Mouse (Mus musculus): ENCODE measurements around the gene Gm42688. TPM values are rescaled to one million over a fixed set of nuclear protein-coding genes. Genes with fewer than 3 reads are reported as not detected.
A peak's percentile ranks its signal among the peaks of the same experiment; 100 is the strongest.

Gm42688 gene
- polyA plus RNA-seq, 1 experiment from 2014 or later = 1.1 TPM

DNA sequence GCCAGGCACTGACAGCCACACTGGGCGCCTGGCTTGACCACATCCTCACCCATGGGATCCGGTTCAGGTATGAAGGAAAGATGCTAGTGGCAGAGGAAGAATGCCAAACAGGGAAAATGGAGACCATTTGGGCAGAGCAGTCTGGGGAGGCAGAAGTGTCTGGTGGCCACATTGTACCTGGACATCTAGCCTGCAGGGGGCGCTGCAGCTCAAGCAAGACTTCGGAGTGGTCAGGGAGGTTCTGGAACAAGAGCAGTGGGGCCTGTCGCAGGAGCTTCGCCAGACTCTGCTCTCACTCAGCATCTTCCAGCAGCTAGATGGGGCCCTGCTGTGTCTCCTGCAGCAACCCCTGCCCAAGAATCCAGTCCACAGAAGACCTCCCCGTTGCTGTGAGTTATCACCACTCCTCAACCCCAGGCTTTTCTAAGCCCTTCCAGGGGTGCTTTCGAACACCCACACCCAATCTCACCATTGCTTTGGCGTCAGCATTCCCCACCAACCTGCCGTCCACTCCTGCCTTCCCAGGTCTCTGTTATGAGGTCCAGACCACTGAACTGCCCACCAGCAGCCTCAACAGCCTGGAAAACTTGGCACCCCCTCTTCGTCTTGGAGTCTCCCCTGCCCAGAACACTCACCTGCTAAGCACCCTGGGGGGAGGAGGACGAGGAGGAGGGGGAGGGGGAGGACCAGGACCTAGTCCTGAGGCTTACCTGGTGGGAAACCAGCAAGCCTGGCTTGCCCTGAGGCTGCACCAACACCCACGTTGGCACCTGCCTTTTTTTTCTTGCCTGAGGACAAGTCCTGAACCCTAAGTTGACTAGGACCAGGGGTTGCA is 6.4 kb downstream of the Gm42688 start:
- H3K36me3 ChIP-seq (ENCODE audit: control insufficient read depth, insufficient read depth) = peaks cover 11% of the 10 kb centered on the region; the same call in 1 of the 2 replicates
- H3K4me3 ChIP-seq (ENCODE audit: low read depth, low read length) = no peak overlapping the region
- TF ChIP-seq CTCF (IDR thresholded peaks at IDR 0.05; ENCODE audit: low read depth) = peak; percentile 95
- H3K9me3 ChIP-seq (ENCODE audit: control insufficient read depth) = no peaks in the 10 kb centered on the region
- no peak overlapping the region for H3K27ac ChIP-seq (ENCODE audit: low read depth, low read length)
- peak overlapping the region; percentile 92; the same call in 1 of the 2 replicates for H3K9ac ChIP-seq (ENCODE audit: low read depth, low read length)
- peak; percentile 31; the same call in 1 of the 2 replicates for ATAC-seq
- WGBS = 39% methylated on average over 13 of the region's 13 CpGs
- peak overlapping the region; percentile 90 for H3K4me2 ChIP-seq (replicated peaks; ENCODE audit: low read depth)
- no peaks in the 10 kb centered on the region for H3K27me3 ChIP-seq (replicated peaks; ENCODE audit: control insufficient read depth, insufficient read depth, low read length)
- peaks cover 8% of the 10 kb centered on the region for H3K4me1 ChIP-seq (replicated peaks; ENCODE audit: control insufficient read depth, insufficient read depth, low read length)

DNA sequence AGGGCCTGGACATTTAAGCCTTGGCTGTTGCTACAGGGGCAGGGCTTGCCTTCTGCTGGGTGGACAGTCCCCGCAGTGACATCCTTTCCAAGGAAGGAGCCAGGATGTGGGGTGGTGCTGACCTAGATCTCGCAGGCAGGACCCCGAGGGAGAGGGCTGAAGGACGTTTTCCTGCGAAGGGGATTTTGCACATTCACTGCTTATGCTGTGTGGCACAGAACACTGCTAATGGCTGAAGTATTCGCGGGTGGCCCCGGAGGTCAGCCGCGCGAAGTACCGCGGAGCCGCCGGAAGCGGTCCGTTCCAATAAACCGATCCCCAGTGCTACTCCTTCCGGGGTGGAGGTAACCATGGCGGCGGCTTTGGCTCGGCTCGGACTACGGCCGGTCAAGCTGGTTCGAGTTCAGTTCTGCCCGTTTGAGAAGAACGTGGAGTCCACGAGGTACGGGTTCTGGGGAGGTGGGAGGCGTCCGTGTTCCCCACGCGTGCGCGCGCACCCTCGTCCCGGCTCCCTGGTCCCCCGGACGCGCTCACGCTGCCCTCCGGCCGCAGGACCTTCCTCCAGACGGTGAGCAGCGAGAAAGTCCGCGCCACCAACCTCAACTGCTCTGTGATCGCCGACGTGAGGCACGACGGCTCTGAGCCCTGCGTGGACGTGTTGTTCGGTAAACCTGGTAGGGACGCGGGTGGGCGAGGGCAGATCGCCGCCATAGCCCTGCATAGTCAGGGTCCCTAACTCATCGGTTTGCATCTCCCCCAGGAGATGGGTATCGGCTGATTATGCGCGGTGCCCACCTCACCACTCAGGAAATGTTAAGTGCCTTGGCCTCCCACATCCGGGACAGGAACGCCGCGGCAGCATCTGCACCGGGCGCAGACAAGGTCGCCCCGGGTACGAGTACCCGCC is 7.6 kb downstream of the Gm42688 start, which contains the start of gene Mrpl53:
Mrpl53 (plus strand) TSS at position 279 of the 907 bp plus-strand sequence.
- H3K27me3 ChIP-seq (replicated peaks; ENCODE audit: control insufficient read depth, insufficient read depth, low read length) = no peaks in the 10 kb centered on the region
- peak within 1 kb of the TSS; percentile 85 for H3K4me3 ChIP-seq (ENCODE audit: low read depth, low read length)
- no peak for TF ChIP-seq CTCF (IDR thresholded peaks at IDR 0.05; ENCODE audit: low read depth)
- peak within 1 kb of the TSS; percentile 90 for H3K4me2 ChIP-seq (replicated peaks; ENCODE audit: low read depth)
- H3K27ac ChIP-seq (ENCODE audit: low read depth, low read length) = peak within 1 kb of the TSS; percentile 79
- no peaks in the 10 kb centered on the region for H3K9me3 ChIP-seq (ENCODE audit: control insufficient read depth)
- H3K9ac ChIP-seq (ENCODE audit: low read depth, low read length) = peak within 1 kb of the TSS; percentile 92
- WGBS = under 1% methylated on average over 76 of the region's 76 CpGs
- peaks cover 11% of the 10 kb centered on the region; the same call in 1 of the 2 replicates for H3K36me3 ChIP-seq (ENCODE audit: control insufficient read depth, insufficient read depth)
- peak; percentile 80 for ATAC-seq
- H3K4me1 ChIP-seq (replicated peaks; ENCODE audit: control insufficient read depth, insufficient read depth, low read length) = 0 out of 2 replicates have a peak, but pooled peaks cover 3% of the 10 kb centered on the region

DNA sequence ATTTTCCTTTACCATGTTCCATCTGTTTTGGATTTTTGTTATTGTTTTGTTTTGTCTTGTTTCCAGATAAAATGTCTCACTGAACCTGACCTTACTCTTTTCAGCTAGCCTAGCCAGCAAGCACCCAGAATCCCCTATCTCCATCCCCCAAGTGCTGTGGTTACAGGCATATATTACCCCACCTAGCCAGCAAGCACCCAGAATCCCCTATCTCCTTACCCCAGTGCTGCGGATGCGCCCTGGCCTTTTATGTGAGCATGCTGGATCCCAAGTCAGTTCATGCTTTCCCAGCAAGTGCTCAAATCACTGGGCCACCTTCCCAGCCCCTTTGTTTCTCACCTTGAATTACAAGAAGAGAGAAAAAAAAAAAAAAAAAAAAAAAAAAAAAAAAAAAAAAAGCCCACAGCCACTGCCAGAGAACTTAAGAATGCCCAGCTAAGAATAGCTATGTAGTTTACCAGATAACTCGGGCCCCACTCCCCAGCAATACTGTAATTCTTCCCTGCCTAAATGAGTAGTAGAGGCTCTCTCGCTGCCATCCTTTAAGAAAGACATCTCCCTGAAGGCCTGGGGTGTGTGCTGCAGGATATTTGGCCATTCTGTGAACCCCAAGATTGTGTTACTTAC is 10.2 kb downstream of the Gm42688 start:
- Histone ChIP-seq H3K36me3 (ENCODE audit: control insufficient read depth, insufficient read depth) (0 out of 2 replicates have a peak, but pooled peaks cover 5% of the 10 kb centered on the region), H3K4me2 (replicated peaks; ENCODE audit: low read depth) (no peak overlapping the region), H3K4me1 (replicated peaks; ENCODE audit: control insufficient read depth, insufficient read depth, low read length) (0 out of 2 replicates have a peak, but pooled peaks cover 8% of the 10 kb centered on the region), H3K9ac (ENCODE audit: low read depth, low read length) (no peak overlapping the region), H3K9me3 (ENCODE audit: control insufficient read depth) (no peaks in the 10 kb centered on the region), H3K27ac (ENCODE audit: low read depth, low read length) (no peak overlapping the region), H3K27me3 (replicated peaks; ENCODE audit: control insufficient read depth, insufficient read depth, low read length) (no peaks in the 10 kb centered on the region), H3K4me3 (ENCODE audit: low read depth, low read length) (no peak overlapping the region)
- no peak for TF ChIP-seq CTCF (IDR thresholded peaks at IDR 0.05; ENCODE audit: low read depth)
- ATAC-seq = no peak
- WGBS = 86% methylated on average over 4 of the region's 4 CpGs

DNA sequence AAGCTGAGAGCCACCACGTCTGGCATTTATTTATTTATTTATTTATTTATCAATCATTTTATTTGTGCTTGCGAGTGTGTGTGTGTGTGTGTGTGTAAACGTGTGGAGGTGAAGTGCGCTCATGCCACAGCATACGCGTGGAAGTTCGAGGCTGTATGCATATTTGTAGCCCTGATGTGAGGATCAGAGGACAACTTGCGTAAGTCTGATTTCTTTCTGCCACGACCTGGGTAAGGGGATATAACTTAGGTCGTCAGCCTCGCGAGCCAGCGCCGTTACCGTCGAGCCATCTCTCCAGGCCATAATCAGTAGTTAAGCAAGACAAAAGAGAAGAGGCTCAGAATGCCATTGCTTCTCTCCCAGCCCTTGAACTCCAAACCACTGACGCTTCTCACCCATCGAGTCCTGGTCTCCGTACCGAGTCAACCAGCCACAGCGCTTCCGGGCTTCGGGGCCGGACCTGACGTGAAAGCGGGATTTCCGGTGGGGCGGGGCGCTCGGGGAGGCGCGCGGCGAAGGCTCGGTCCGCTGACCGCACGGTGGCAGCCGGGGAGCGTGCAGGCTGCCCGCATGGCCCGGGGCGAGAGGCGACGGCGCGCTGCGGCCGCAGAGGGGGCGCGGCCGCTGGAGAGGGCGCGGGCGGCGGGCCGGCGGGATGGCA is 13.7 kb downstream of the Gm42688 start, which contains the start of gene Mogs:
Mogs (plus strand) TSS at position 486 of the 661 bp plus-strand sequence.
- peak within 1 kb of the TSS; percentile 61 for H3K4me3 ChIP-seq (ENCODE audit: low read depth, low read length)
- no peaks in the 10 kb centered on the region for H3K9me3 ChIP-seq (ENCODE audit: control insufficient read depth)
- H3K4me2 ChIP-seq (replicated peaks; ENCODE audit: low read depth) = peak within 1 kb of the TSS; percentile 89
- 0 out of 2 replicates have a peak, but pooled peaks cover 5% of the 10 kb centered on the region for H3K4me1 ChIP-seq (replicated peaks; ENCODE audit: control insufficient read depth, insufficient read depth, low read length)
- ATAC-seq = peak; percentile 93
- peak within 1 kb of the TSS; percentile 77 for H3K9ac ChIP-seq (ENCODE audit: low read depth, low read length)
- peak; percentile 78 for TF ChIP-seq CTCF (IDR thresholded peaks at IDR 0.05; ENCODE audit: low read depth)
- peak within 1 kb of the TSS; percentile 83 for H3K27ac ChIP-seq (ENCODE audit: low read depth, low read length)
- under 1% methylated on average over 54 of the region's 58 CpGs for WGBS
- H3K36me3 ChIP-seq (ENCODE audit: control insufficient read depth, insufficient read depth) = peaks cover 14% of the 10 kb centered on the region
- no peaks in the 10 kb centered on the region for H3K27me3 ChIP-seq (replicated peaks; ENCODE audit: control insufficient read depth, insufficient read depth, low read length)

DNA sequence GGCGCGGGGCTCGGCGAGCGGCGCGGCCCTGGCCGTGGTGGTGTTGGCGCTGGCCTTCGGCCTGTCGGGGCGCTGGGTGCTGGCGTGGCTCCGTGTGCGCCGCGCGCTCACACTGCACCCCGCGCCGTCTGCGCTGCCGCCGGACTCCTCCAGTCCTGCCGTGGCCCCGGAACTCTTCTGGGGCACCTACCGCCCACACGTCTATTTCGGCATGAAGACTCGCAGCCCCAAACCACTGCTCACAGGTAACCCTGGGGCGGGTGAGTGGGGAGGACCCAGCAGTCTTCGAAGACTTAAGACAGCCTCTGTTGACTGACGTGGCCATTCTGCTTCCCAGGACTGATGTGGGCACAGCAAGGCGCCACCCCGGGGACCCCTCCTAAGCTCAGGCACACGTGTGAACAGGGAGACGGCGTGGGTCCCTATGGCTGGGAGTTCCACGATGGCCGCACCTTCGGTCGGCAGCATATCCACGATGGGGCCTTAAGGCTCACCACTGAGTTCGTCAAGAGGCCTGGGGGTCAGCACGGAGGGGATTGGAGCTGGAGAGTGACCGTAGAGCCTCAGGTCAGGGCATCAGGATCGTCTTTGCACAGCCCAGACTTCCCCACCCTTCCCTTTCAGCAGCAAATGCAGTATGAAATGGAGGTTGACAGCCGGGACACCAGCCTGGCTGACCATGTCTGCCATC is 14.4 kb downstream of the Gm42688 start:
- under 1% methylated on average over 41 of the region's 48 CpGs for WGBS
- peak overlapping the region; percentile 83 for H3K27ac ChIP-seq (ENCODE audit: low read depth, low read length)
- H3K27me3 ChIP-seq (replicated peaks; ENCODE audit: control insufficient read depth, insufficient read depth, low read length) = no peaks in the 10 kb centered on the region

More for the DNA sequence above, 14.4 kb downstream of the Gm42688 start:
- H3K9ac ChIP-seq (ENCODE audit: low read depth, low read length) = peak overlapping the region; percentile 77
- peak overlapping the region; percentile 89 for H3K4me2 ChIP-seq (replicated peaks; ENCODE audit: low read depth)
- H3K4me1 ChIP-seq (replicated peaks; ENCODE audit: control insufficient read depth, insufficient read depth, low read length) = 0 out of 2 replicates have a peak, but pooled peaks cover 5% of the 10 kb centered on the region
- H3K36me3 ChIP-seq (ENCODE audit: control insufficient read depth, insufficient read depth) = peaks cover 14% of the 10 kb centered on the region
- peak; percentile 60 for ATAC-seq
- TF ChIP-seq CTCF (IDR thresholded peaks at IDR 0.05; ENCODE audit: low read depth) = no peak
- H3K4me3 ChIP-seq (ENCODE audit: low read depth, low read length) = peak overlapping the region; percentile 61
- no peaks in the 10 kb centered on the region for H3K9me3 ChIP-seq (ENCODE audit: control insufficient read depth)
